Mouse (Mus musculus) spleen, postnatal 14 days (tissue): Measurements from ENCODE around the gene Cdv3.

ENCODE experiments used
- DNase-seq, 2 experiments: peaks; one replicate each; pipeline ENCODE4 v3.0.0; 2021 to 2022; ENCODE audit warnings: low spot score in 2 of 2

Gene Cdv3

GRCm38 (mm10) chr9:103365290-103366247, at the start of gene Cdv3:
Gene Cdv3, minus strand, starts transcription at chr9:103365840.
- peak; percentile 97 for DNase-seq

- no peak for DNase-seq
Measured at GRCm38 (mm10) chr9:103413457-103413856, 47.8 kb upstream of the Cdv3 start.

- DNase-seq: no peak
Measured at GRCm38 (mm10) chr9:103409119-103409518, 43.5 kb upstream of the Cdv3 start.

- no peak for DNase-seq
Measured at GRCm38 (mm10) chr9:103408136-103408777, 42.6 kb upstream of the Cdv3 start.

GRCm38 (mm10) chr9:103403331-103403973, 37.8 kb upstream of the Cdv3 start:
- no peak for DNase-seq

- no peak for DNase-seq
Measured at GRCm38 (mm10) chr9:103398509-103399157, 33.0 kb upstream of the Cdv3 start.

- no peak for DNase-seq
Measured at GRCm38 (mm10) chr9:103393256-103393655, 27.6 kb upstream of the Cdv3 start.

GRCm38 (mm10) chr9:103391796-103392372, 26.2 kb upstream of the Cdv3 start:
- DNase-seq: no peak

- DNase-seq: no peak
Measured at GRCm38 (mm10) chr9:103389261-103389660, 23.6 kb upstream of the Cdv3 start.

- DNase-seq: no peak
Measured at GRCm38 (mm10) chr9:103387011-103387653, 21.5 kb upstream of the Cdv3 start.

GRCm38 (mm10) chr9:103386573-103386972, 20.9 kb upstream of the Cdv3 start:
- no peak for DNase-seq

GRCm38 (mm10) chr9:103385600-103385999, 20.0 kb upstream of the Cdv3 start:
- no peak for DNase-seq

GRCm38 (mm10) chr9:103384141-103384796, 18.6 kb upstream of the Cdv3 start:
- DNase-seq: no peak

GRCm38 (mm10) chr9:103383576-103383975, 17.9 kb upstream of the Cdv3 start:
- no peak for DNase-seq

GRCm38 (mm10) chr9:103382989-103383388, 17.3 kb upstream of the Cdv3 start:
- DNase-seq: no peak

- DNase-seq: no peak
Measured at GRCm38 (mm10) chr9:103380566-103380965, 14.9 kb upstream of the Cdv3 start.

- DNase-seq: no peak
Measured at GRCm38 (mm10) chr9:103379199-103379598, 13.6 kb upstream of the Cdv3 start.

- DNase-seq: no peak
Measured at GRCm38 (mm10) chr9:103378686-103379085, 13.0 kb upstream of the Cdv3 start.

- DNase-seq: no peak
Measured at GRCm38 (mm10) chr9:103376346-103377320, 11.0 kb upstream of the Cdv3 start.
